Mouse (Mus musculus): ENCODE measurements around the gene Gm20503. TPM values are rescaled to one million over a fixed set of nuclear protein-coding genes. Genes with fewer than 3 reads are reported as not detected.

Gene Gm20503
- 0.98 and 1.4 TPM in 2 replicates for polyA plus RNA-seq (2012; rRNA removed)

DNA sequence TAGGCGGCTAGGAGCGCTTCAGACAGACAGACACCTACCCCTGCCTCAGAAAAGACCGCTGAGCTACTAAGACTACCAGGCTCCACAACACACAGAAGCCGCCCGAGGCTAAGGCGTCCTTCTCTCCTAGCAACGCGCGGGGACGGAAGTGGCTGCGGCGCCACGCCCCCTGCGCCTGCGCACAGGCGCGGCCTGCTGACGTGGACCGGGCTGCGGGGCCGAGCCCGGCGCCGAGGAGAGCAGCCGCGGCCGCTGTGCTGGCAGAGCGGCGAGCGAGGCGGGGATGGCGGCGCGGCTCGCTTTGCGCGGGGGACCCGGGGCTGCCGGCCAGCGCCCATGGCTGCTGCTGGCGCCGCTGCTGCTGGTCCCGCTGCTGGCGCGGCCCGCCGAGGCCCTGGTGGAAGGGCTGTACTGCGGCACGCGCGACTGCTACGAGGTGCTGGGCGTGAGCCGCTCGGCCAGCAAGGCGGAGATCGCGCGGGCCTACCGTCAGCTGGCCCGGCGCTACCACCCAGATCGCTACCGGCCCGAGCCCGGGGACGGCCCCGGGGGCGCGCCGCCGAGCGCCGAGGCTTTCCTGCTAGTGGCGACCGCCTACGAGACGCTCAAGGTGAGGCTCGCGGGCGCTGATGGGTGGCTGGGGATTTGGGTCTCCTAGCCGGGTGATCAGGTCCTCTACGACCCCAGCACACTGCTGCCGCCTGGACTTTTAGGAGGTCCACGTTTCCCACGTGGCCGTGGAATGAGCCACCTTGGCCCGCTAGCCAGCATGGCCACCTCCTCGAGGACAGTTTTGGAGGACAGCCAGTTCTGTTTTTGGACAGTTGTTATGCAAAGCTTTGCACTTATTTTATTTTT, at the start of gene Gm20503:
Gm20503 (plus strand) TSS at position 263 of the 858 bp plus-strand sequence.

DNA sequence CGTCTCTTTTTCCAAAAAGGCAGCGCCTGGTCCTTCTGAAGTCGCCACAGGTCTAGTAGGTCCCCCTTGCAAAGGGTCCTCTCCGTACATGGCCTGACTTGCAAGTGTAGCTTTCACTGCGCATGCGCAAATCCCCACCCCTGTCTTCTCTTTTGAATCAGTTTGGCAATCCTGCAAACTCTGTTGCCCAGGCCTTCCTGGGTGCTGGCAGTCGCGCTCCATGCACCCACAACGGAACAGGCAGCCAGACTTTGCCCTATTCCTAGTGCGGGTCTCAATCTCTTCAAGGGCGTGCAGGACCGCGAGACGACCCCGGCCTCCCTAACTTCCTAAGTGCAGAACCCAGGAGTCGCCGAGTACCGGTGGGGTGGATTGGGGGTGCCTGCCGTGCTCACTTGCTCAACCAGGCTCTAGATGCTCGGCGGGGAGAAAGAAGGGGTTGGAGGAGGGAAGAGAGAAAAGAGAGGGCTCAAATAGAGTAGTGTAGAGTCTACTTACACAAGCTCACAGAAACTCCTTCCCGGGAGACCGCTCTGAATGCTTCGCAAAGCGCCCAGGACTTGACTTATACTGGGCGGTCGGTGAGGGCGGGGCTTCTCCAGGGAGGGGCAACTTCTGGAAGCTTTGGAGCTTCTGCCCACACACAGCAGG, 16.3 kb upstream of the Gm20503 start, which contains the start of gene Ptgr1:
Ptgr1 (minus strand) TSS at position 580 of the 651 bp plus-strand sequence.

GRCm38 (mm10) chr4:58994762-58995161, 8.2 kb upstream of the Gm20503 start, which contains the start of gene Dnajc25:
Dnajc25 (plus strand) TSS chr4:58995062.

DNA sequence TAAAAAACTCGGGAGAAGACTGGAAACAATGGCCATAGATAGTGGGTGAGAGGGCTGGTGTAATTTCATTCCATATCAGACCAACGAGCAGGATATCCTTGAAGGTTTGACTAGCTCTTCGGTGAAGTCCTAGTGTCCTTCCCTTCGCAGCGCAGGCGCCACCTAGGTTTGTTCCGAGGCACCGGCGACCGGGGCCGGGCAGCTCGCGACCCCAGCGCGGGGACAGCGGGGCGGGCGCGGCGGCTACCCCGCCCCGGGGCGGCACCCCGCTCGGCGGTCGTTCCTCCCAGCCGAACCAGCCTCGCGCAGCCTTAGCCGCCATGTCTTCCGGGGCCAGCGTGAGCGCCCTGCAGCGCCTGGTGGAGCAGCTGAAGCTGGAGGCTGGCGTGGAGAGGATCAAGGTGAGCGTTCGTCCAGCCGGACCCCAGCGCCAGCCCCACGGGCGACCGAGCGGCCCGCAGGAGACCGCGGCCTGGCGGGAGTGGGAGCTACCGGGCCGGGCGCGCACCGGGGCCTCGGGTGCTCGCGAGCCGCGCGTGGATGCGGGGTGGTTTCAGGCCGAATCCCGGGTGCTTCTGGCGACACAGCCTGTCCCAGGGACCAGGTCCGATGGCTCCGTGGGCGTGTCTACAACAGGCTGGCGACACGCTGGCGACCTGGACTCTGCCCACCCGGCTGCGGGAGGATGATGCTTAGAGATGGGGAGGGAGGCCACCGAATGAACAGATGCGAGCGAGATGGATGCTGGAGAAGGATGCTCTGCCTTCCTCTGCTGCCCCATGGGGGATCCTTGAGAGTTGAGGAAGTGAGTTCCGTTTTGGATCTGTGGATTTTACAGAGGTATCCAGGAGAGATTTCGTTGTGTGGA, 32.1 kb downstream of the Gm20503 start, which contains the start of gene Gng10:
Gng10 (plus strand) TSS at position 171 of the 868 bp plus-strand sequence.

Other genes with a start within 250 kb of the Gm20503 start
- 0.21 TPM in 1 of 2 replicates, not detected in the other for gene Olfr267, start 215.5 kb upstream of the Gm20503 start, polyA plus RNA-seq (2012; rRNA removed)
- gene Ecpas, start 90.5 kb upstream of the Gm20503 start, polyA plus RNA-seq (2012; rRNA removed): 31.2 and 41.3 TPM in 2 replicates
- gene Zkscan16, start 59.6 kb upstream of the Gm20503 start, polyA plus RNA-seq (2012; rRNA removed): not detected in 2 replicates
- 4.8 and 5.7 TPM in 2 replicates for gene Ptgr1, start 16.1 kb upstream of the Gm20503 start, polyA plus RNA-seq (2012; rRNA removed)
- 3.7 and 5.3 TPM in 2 replicates for gene Dnajc25, start 8.1 kb upstream of the Gm20503 start, polyA plus RNA-seq (2012; rRNA removed)
- 16.1 and 22.7 TPM in 2 replicates for gene Gng10, start 31.9 kb downstream of the Gm20503 start, polyA plus RNA-seq (2012; rRNA removed)
- 0.06 TPM in 1 of 2 replicates, not detected in the other for gene AI481877, start 135.8 kb downstream of the Gm20503 start, polyA plus RNA-seq (2012; rRNA removed)
- 52.7 and 69.0 TPM in 2 replicates for gene Ugcg, start 186.0 kb downstream of the Gm20503 start, polyA plus RNA-seq (2012; rRNA removed)